Mouse (Mus musculus): Measurements from ENCODE around the gene Enah. TPM values are rescaled to one million over a fixed set of nuclear protein-coding genes. Genes with fewer than 3 reads are reported as not detected.
A peak's percentile ranks its signal among the peaks of the same experiment; 100 is the strongest.

The Enah gene
- total RNA-seq, 2 experiments from 2014 or later: 58.9 to 72.2 TPM

- no peak for DNase-seq
Observed at GRCm38 (mm10) chr1:181877088-181877487, 142.7 kb downstream of the Enah start.

- no peak for DNase-seq
Observed at GRCm38 (mm10) chr1:181876656-181877055, 143.1 kb downstream of the Enah start.

- DNase-seq: no peak
Observed at GRCm38 (mm10) chr1:181873086-181873920, 146.5 kb downstream of the Enah start.

- no peak for DNase-seq
Observed at GRCm38 (mm10) chr1:181872639-181873038, 147.2 kb downstream of the Enah start.

GRCm38 (mm10) chr1:181866429-181867280, 153.1 kb downstream of the Enah start:
- DNase-seq: no peak

- DNase-seq: no peak
Observed at GRCm38 (mm10) chr1:181865863-181866216, 153.9 kb downstream of the Enah start.

- no peak for DNase-seq
Observed at GRCm38 (mm10) chr1:181864971-181865862, 154.6 kb downstream of the Enah start.

GRCm38 (mm10) chr1:181863431-181863830, 156.4 kb downstream of the Enah start:
- no peak for DNase-seq

GRCm38 (mm10) chr1:181862676-181863374, 157.0 kb downstream of the Enah start:
- no peak for DNase-seq

- no peak for DNase-seq
Observed at GRCm38 (mm10) chr1:181861181-181861902, 158.4 kb downstream of the Enah start.

GRCm38 (mm10) chr1:181860659-181861058, 159.1 kb downstream of the Enah start:
- peak; percentile 73 for DNase-seq

- no peak for DNase-seq
Observed at GRCm38 (mm10) chr1:181856329-181856728, 163.5 kb downstream of the Enah start.

GRCm38 (mm10) chr1:181854829-181855228, 165.0 kb downstream of the Enah start:
- no peak for DNase-seq

GRCm38 (mm10) chr1:181853081-181853736, 166.6 kb downstream of the Enah start:
- DNase-seq: peak; percentile 20

GRCm38 (mm10) chr1:181852466-181852865, 167.3 kb downstream of the Enah start:
- no peak for DNase-seq

GRCm38 (mm10) chr1:181851521-181852310, 168.1 kb downstream of the Enah start:
- DNase-seq: peak; percentile 73

GRCm38 (mm10) chr1:181850441-181850840, 169.3 kb downstream of the Enah start:
- peak; percentile 60 for DNase-seq

GRCm38 (mm10) chr1:181848210-181848609, 171.6 kb downstream of the Enah start:
- no peak for DNase-seq

GRCm38 (mm10) chr1:181847396-181847795, 172.4 kb downstream of the Enah start:
- DNase-seq: no peak
